Mouse (Mus musculus): ENCODE results near the gene Prr7.

Gene Prr7

GRCm38 (mm10) chr13:55449205-55449604, 14.9 kb upstream of the Prr7 start:
- DNase-seq (ENCODE audit: inconsistent ontology term), result no peak

- no peak for DNase-seq (ENCODE audit: inconsistent ontology term)
Measured at GRCm38 (mm10) chr13:55449679-55450441, 14.2 kb upstream of the Prr7 start.

DNA sequence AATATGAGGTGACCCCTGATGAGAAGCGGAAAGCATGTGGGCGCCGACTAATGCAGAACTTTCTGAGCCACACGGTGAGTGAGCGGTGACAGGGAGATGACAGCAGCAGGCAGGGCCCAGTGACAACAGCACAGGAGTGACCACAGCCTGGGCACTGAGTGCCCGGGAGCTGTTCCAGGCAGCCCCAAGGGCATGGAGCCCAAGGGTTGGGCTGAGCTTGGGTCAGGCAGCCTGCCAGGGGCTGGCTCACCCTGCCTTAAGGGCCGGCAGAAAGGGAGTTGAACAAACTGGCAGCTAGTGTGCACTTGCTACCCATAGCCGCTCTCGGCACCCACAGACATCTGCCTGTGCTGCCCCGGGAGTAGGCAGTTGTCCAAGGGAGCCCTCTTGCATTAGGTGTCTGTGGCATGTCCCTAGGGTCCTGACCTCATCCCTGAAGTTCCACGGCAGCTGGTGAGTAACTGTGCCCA, 13.5 kb upstream of the Prr7 start:
- peak; percentile 95 for DNase-seq (ENCODE audit: inconsistent ontology term)

DNA sequence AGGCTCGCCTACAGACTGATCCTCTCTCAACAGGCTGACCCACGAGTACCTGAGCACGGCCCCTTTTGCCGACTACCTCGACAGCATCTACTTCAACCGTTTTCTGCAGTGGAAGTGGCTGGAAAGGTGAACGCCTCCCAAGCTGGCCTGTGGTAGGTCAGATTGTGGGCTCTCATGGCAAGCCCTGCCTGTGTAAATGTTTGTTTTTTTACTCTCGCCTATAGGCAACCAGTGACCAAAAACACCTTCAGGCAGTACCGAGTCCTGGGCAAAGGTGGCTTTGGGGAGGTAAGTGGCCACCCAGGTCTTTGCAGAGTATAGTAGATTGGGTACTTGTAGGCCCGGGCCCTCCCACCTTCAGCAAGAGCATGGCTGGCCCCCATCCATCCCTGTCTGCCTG, 12.8 kb upstream of the Prr7 start:
- no peak for DNase-seq (ENCODE audit: inconsistent ontology term)

DNA sequence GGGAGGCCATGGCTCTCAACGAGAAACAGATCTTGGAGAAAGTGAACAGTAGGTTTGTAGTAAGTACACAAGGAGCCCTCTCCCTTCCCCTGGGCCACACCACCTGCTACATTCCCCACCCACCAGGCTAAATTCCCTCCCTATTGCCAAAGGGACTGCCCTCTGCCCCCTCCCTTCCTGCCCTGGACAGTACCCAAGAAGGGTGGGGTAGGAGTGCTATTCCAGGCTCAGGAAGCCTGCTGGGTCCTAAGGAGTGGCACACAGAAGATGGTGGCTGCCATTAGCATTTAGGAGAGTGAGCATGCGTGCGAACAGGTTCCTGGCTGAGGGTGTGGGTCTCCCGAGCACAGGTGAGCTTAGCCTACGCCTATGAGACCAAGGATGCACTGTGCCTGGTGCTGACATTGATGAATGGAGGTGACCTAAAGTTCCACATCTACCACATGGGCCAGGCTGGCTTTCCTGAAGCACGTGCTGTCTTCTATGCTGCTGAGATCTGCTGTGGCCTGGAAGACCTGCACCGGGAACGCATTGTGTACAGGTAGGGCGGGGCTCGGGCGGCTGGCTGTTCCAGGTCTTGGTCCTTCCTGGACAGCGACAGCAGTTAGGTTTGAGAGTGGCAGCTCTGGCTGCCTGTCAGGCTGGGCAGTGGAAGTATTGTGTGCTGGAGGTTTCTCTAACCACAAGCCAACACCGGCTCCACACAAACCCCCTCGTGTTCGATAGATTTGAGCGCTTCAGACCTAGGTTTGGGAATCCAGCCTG, 12.1 kb upstream of the Prr7 start:
- no peak for DNase-seq (ENCODE audit: inconsistent ontology term)

DNA sequence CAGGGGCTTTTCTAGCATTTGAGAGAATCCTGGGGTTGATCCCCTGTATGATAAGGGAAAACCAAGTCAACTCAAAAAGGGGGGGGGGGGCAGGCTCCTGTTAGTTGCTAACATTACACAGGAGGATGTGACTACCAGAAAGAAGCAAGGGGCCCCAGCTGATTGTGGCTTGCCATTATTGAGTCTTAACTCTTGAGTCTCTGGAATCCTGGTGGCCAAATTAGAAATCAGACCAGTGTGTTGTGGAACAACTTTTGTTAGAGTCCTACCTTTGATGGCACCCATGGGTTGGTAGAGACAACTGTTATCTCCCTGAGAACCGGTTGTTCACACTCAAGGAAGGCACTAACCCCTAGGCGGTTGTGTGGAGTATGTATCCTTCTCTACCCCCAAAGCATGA, 1.1 kb upstream of the Prr7 start:
- DNase-seq (ENCODE audit: inconsistent ontology term), result no peak

- no peak for DNase-seq (ENCODE audit: inconsistent ontology term)
Measured at GRCm38 (mm10) chr13:55463399-55464026, 554 bp upstream of the Prr7 start.

- peak; percentile 99 for DNase-seq (ENCODE audit: inconsistent ontology term)
Measured at GRCm38 (mm10) chr13:55465184-55465583, 1.1 kb downstream of the Prr7 start.

- DNase-seq (ENCODE audit: inconsistent ontology term), result no peak
Measured at GRCm38 (mm10) chr13:55465830-55466440, 1.9 kb downstream of the Prr7 start.

DNA sequence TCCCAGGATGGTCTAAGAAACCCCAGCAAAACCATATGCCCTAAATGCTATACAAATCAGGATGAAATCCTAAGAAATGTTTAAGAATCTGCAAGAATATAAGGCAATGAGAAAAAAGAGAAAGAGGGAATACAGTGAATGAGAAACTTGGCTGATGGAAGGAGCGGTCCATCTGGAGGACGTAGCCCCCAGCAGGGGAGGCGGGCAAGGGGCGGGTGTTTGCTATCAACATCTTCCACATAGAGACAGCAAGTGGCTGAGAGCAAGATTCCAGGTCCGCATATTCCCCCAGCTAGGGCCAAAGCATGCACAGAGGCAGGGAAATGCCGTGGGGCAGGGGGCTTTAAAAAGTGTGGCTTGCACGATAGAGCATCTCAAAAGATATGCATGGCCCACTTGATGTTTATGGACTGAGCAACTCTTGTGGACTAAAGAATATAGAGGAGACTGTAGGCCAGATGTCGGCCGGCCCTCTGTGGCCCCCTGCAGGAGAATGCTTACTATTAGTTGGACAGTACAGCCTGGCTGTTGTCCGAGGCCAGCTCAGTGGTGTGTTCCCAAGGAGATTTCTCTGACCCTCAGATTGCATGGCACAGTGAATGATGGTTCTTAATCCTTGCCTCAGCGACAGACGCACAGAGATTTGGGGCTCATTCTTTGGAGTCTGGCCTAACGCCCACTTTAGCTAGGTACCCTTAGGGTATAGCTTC, 4.9 kb downstream of the Prr7 start:
- peak; percentile 60 for DNase-seq (ENCODE audit: inconsistent ontology term)

DNA sequence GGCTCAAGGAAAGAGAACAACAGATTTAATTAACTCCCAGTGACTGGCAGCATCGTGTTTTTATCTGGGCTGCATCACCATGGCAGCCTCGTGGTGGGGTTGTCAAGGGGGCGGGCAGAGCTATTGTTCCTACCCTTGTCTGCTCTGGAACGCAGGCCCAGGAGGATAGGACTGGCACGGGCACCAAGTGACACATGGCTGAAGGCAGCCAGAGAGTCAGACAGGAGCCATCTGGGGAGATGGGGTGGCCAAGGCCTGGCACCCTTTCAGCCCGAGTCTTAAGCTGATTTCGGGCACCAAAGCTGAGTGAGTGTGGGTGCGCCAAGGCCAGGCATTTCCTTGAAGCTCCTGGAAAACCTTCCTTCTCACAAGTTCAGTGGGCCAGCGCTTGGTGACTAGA, 6.3 kb downstream of the Prr7 start:
- peak; percentile 94 for DNase-seq (ENCODE audit: inconsistent ontology term)

DNA sequence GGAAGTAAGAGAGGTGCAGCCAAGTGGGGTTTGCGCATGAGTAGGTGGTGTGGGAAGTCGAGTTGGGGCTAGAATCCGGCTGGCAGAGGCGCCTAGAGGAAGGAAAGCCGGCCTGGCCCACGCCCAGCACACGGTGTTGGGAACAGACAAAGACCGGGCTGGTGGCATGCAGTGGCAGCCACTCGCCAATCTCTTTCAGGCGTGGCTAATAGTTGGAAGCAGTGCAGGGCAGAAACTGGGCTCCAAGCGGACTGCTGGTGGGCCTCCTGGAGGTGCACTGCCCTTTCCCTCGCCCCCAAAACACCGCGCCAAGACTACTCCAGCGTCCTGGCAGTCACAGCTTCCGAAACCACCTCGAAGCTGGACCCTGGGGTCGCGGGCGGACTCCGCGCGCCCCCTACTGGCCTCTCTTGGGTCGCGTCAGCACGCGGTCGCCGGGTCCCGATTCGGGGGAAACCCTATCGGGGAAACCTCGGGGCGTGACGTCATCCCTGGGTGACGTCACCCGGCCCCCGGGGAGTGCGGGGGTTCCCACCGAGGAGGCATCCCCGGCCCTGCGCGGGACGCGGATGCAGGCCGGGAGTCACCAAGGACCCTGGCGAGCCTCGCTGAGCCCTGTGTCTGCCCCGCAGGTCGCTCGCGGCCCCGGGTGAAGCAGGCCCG, 7.2 kb downstream of the Prr7 start:
- DNase-seq (ENCODE audit: inconsistent ontology term), result peak; percentile 94

DNA sequence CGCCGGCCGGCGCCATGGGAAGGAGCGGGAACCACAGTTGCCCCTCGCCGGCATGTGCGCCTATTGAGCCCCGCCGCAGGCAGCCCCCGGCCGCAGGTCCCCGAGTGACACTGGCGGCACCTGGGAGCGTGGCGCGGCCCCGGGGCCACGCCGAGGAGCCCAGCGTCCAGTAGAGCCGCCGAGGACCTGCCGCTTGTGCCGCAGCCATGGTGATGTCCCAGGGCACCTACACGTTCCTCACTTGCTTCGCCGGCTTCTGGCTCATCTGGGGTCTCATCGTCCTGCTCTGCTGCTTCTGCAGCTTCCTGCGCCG, 7.7 kb downstream of the Prr7 start:
- no peak for DNase-seq (ENCODE audit: inconsistent ontology term)

GRCm38 (mm10) chr13:55472132-55473022, 8.3 kb downstream of the Prr7 start:
- peak; percentile 78 for DNase-seq (ENCODE audit: inconsistent ontology term)

DNA sequence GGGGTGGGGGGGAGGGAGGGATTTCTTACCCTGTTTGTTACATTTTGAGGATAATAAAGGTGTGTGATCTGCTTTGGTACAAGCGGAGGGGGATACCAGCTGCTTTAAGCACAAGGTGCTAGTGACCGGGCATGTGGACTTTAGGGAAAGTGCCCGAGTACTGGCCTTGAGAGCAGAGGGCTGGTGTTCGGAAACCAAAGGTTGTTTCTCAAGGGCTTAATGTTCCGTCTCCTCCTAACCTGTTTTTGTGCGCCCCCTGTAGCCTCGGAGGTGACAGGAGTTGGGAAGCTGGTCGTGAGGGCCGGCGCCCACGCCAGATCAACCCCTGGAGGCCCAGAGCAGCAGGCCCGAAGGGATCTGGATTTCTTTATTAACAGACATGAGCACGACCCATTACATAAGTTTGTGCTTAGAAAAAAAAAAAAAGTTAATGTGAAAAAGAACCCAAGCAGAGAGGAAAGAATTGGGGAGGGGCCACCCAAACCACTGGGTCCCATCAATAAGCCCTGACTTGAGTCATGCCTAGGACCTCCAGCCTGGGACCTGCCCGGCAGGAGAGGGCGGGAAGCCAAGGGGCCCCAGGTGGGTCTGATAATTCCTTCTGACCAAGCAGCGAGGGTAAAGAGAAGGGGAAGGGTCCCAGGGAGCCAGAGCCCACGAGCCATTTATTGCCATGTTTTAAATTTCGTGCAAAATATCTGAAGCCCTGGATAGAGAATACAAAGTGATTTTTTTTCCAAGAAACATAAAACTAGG, 9.2 kb downstream of the Prr7 start:
- peak; percentile 52 for DNase-seq (ENCODE audit: inconsistent ontology term)

DNA sequence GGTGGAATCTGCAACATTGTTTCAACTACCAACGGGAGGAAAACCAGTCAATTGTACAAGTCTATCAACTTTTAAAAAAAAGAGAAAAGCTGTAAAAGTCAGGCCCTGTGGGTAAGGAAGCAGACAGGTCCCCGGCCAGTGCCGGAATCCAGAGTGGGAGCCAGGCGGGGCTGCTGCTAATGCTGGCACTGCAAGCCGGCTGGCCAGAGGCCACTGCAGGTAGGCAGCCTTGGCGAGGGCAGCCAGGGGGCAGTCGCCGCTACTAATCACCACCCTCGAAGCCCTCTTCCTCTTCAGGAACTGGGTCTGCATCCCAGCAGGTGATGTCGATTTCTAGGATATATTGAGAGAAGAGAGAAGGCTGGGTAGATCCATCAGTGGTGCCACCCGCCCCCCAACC, 9.9 kb downstream of the Prr7 start:
- DNase-seq (ENCODE audit: inconsistent ontology term), result no peak

DNA sequence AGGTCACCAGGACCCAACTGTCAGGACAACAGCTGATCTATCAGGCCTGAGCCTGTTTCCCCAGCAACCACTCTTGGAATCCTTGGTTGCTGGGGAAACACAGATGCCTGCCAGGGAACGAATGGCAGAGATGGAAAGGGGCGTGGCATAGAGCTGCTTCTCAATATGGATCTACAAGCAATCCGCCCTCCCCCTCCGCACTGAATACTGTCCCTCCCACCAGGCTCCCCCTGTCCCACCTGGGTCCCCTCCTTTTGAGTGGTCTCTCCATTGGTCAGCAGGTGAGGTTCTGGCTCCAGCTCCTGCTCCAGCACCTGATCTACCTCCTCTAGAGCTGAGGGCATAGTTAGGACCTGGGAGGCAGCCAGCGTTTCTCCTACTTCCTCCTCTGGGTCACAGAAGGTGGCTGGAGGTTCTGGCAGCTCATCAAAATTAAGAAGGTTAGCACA, 10.6 kb downstream of the Prr7 start:
- peak; percentile 75 for DNase-seq (ENCODE audit: inconsistent ontology term)

DNA sequence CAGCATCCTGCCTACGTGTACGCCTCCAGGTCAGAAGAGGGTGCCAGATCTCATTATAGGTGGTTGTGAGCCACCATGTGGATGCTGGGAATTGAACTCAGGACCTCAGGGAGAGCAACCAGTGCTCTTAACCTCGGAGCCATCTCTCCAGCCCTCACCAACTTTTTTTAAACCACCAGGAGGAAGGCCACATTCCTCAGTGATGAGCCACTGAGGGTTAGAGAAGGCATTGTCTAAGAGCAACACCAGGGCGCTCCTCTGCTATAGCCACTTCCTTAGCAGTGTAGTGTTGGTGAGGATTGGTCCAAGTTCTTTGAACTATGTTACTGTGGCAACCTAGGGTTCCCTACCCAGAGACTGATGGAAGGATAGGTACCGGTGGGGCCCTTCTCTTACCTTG, 11.7 kb downstream of the Prr7 start:
- peak; percentile 52 for DNase-seq (ENCODE audit: inconsistent ontology term)

DNA sequence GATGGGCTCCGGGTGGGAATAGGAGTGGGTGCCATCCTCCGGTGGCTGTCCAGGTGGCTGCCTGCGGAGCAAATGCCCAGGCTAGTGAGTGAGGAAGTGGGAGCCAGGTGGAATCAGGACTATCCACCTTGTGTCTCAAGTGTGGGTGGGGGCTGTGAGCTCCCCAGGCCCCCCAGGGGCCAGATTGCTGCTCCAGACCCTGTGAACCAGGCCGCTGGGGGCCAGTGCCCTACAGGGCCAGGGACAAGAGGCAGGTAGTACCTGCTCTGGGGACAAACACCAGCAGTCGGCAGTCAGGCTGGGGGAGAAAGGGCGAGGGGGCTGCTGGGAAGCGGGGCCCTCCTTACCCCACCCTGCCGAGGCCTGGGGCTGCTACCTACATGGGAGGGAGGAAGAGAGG, 12.2 kb downstream of the Prr7 start:
- no peak for DNase-seq (ENCODE audit: inconsistent ontology term)

Data from Muller cell, postnatal 12 days (primary cell).